Mouse (Mus musculus): ENCODE results near the gene Gjb4.

GRCm38 (mm10) chr4:127315753-127316152 is 38.1 kb downstream of the Gjb4 start:
- TF ChIP-seq POLR2A (IDR thresholded peaks at IDR 0.05; ENCODE audit: low read depth, low read length), result 0 out of 2 replicates have a peak, but pooled peaks have one; percentile 17
- TF ChIP-seq CTCF (IDR thresholded peaks at IDR 0.05; ENCODE audit: extremely low read depth, insufficient read length, insufficient replicate concordance, low read depth, low read length), result no peak

All from small intestine, adult 2 months (tissue).